Mouse (Mus musculus): ENCODE results near the gene Nlrp10.

GRCm38 (mm10) chr7:108933794-108934731, 4.1 kb upstream of the Nlrp10 start, which contains the start of gene Eif3f:
- TF ChIP-seq MAFK (IDR thresholded peaks at IDR 0.05; ENCODE audit: insufficient read depth, low read depth, low read length) (no peak), ZC3H11A (IDR thresholded peaks at IDR 0.05; ENCODE audit: borderline replicate concordance, low read depth, low read length) (peak; percentile 80; the same call in 1 of the 2 replicates), ZNF384 (IDR thresholded peaks at IDR 0.05; ENCODE audit: low read depth, low read length) (no peak)

All from ES-E14 (cell line).